Mouse (Mus musculus) frontal cortex, postnatal 10 days (tissue): Measurements from ENCODE around the gene Capza3.

Experiments
- DNase-seq, 2 experiments: peaks; one replicate each; pipeline ENCODE4 v3.0.0; 2022; ENCODE audit warnings: low spot score in 2 of 2, mixed read lengths in 1 of 2

The Capza3 gene

DNA sequence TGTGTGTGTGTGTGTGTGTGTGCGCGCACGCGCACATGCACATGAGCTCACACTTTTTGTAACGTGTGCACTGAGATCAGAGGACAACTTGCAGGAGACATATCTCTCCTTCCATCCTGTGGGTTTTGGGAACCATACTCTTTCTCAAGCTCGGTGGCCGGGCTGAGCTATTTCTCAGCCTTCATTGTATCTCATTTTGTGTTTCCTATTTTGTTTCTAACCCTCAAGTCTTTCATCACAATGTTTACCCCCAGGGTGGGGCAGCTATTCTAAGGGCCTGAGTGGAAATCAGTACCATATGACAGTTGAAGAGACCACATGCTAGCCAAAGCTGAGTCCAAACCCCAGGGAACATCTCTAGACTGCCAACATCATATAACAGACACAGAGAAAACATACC lies at the start of gene Capza3:
TSS of gene Capza3 (plus strand) at position 301 of the 400 bp plus-strand sequence.
- no peak for DNase-seq

DNA sequence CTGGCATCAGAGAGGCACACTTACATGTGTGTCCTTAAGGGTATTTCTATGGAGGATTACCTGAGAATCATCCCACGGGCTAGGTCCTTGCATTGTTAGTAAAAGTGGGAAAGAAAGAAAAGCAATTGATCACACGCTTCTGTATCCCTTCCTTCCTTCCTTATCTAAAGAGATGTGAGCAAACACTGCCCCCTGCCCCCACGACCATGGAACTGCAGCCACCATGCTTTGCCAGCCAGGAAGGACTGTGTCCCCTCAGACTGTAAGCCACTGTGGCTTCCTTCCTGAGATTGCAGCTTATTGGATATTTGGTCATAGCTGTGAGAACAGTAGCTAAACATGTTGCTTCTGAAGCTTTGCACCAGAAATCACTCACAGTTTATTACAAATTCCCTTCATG lies 35.9 kb upstream of the Capza3 start:
- no peak for DNase-seq

DNA sequence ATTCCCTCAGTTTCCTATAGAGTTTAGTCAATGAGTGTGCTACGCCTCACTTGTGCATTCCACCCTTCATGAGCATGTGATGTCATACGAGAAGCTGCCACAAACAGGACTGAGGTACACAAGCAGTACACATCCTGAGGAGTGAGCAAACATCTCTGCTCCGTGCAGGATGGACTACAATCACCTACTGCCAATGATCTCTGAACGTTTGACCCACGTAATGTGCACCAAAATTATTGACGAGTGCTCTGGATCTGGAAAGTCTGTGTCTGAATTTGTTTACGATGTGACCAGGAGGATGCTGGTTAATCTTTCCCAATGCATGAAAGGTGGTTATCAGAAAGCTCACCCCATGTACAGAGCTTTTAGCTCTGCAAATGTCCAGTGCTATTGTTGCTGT lies 16.6 kb upstream of the Capza3 start:
- DNase-seq, result no peak

DNA sequence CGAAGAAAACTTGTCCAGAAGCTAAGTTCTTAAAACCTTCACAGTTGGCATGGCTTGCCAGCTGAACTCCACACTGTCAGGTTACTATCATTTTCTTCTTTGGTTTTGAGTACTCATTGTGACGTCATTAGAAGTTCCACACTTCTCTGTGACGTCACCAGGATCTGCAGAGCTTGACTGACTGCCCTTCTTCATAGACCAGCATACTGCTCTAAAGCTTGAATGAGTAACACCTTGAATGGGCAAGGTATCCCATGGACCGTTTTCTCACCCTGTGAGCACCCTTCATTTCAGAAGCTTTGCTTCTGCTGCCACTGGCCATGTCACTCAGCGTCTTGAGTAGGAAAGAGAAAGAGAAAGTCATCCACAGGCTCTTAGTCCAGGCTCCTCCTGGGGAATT lies 305 bp downstream of the Capza3 start, which contains the start of gene Plcz1:
TSS of gene Plcz1 (minus strand) at position 101 of the 400 bp plus-strand sequence.
- no peak for DNase-seq

DNA sequence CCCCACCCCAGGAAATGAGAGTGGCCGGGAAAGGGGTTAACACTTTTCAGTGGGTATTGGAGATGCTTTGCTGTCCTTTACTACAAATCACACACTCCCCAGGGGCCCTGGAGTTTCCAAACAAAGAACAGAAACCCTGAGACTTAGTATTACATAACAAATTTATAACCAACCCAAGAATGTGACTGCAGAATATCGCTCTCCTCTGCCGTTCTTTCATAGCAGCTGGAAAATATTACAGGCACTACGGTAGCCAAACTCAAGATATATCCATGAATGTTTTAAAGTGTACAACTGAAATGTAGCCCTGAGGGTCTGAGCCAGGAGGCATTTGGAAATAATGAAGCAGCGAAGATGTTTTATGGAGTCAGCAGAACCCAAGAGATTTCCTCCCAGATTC lies 10.4 kb downstream of the Capza3 start:
- DNase-seq, result no peak

DNA sequence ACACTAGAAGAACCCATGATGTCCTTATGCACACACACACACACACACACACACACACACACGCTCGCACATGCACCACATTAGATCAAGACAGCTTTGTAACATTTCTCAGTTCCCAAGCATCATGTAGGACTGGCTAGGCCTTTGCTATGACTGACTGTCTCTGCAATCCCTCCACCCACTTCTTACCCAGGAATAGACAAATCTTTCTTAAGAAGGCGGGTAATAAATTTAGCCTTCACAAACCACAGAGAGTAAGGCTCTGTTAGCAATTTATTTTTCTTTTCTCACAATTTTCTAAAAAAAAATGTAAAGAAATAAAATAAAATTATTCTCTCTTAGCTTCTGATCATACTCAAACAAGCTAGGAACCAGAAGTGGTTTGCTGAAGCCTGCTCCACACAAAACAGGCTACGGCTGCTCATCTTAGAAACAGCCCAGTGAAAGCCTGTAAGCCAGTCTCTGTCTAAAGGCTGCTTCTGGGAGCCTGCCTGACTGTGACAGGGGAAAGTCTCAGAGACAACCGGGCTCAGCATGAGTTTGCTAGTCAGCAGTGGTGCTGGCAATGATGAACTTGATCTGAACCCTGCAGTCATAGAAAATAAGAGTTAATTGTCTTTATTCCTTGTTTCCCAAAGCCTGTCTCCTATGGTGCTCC lies 13.3 kb downstream of the Capza3 start:
- peak in 1 of 2 experiments; percentile 12 for DNase-seq

DNA sequence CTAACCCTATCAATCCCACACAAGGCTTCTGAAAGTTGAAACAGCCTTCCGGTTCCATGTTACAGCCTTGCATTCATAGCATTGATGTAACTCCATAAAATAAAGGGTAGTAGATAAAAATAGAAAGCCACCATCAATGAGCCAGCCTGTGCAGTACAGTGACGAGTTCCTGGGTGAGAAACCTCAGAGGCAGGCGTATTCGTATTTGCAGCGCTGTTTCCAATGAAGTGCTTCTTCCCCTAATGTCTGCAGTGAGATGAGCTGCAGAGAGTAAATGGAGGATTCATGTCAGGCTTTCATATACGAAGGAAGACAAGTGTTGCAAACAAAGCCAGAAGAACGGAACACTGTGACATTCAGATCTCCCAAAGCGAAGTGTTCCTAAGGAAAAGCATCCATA lies 28.1 kb downstream of the Capza3 start:
- DNase-seq, result no peak

DNA sequence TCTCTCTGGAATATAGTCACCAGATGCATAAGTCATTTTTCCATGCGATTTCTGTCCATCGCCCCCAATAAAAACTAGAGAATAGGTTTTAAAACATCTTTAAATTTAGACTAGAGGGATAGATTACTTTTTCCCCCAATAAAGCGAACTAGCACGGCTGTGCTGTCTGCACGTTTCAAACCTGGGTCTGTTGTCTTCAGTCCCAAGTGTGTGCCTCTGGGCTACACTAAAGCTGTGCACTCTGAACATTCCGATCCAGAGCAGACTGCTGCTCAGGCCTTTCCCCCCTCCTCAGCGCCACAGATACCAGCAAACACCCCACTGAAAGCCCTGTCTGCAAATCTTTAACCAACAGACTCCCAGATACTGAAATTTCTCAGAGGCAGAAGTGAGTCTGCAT lies 39.9 kb downstream of the Capza3 start:
- no peak for DNase-seq

DNA sequence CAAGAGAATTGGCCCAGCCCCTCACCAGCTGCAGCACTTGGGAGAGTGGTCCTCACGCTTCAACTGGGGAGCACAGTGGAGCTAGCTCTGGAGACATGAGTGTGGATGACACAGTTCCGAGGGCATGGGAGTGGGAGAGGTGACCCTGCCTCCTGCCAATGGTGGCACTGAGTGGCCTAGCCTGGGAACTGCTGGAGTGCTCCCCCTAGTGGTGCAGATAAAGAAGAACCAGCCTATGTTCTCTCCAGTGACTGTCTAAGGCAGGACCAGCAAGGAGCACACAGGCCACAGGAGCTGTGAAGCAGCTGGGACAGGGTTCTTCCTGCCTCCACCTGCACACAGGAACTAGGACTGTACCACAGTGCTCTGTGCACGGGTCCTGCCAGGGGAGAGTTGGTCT lies 40.7 kb downstream of the Capza3 start:
- no peak for DNase-seq

DNA sequence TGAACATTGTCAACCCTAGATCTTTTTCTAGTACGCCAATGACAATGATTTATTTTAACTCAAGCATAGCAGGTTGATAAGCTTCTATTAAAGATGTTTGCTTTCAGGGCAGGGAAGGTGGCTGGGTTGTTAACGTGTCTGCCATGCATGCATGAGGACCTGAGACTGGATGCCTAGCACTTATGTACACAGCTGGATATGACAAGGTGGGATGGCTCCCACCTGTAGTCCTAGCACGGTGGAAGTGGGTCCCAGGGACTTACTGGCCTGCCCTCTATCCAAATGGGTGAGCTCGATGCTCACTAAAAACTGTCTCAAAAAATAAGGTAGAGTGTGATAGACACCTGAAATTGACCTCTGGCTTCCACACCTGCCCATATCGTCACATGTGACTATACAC lies 48.8 kb downstream of the Capza3 start:
- no peak for DNase-seq
